Mouse (Mus musculus): ENCODE measurements around the gene Spata2l.
"Not testable (repeated sequence)": the region's sequence is repeated elsewhere in the genome, so short reads cannot be mapped to it uniquely, and the experiment has no call there.

Gene Spata2l

DNA sequence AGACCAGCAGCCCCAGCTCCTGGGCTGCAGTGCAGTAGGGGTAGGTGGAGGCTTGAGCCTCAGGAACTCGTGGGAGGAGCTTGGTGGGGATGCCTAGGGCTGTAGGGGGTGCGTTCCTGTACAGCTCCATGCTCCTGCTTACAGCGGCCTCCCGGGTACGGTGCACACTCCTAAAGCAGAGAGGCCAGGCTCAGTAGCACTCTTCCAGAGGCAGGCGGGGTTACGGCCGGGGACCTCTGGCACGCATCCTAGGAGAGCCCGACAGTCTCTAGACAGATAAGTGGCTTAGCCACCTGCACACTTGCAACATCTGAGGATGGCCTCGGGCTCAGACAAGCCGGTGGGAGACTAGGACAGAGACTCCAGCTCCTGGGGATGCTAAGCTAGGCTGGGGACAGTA lies 9.5 kb upstream of the Spata2l start:
- DNase-seq (ENCODE audit: low spot score), result no peak

DNA sequence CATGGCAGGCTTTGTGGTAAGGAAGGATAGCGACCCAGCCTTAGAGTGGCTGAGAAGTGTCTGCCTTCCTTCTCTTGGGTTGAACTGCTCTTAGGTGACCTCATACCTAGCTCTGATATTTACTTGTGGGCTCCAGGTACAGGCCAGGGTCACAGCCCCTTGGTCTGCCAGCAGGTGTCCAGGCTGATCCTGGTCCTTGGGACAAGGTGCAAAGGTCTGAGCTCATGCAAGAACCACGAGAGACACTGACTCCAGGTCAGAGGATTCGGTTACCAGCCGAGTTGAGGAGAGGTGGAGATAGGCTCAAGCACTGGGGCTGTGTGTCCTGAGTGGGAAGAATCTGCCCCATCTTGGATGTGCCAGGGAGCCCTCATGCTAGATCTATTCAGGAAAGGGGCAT lies 8.3 kb upstream of the Spata2l start:
- no peak for DNase-seq (ENCODE audit: low spot score)

DNA sequence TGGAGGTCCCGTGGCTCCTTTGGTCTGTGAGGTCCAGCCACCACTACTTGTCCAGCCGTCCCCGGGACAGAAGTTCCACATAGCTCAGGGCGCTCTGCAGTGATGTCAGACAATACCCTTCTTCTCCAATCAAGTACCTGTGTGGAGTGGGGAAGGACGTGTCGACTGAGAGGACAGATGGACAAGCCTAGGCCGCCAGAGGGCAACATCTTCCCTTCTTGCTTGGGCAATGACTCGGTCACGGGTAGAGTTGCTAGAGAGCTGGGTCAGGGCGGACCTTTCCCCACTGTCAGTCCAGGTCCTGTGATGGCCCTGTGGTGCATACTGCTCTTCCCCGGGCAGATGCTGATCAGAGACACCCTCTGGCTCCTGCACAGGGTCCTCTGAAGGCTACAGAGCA lies 7.0 kb upstream of the Spata2l start:
- DNase-seq (ENCODE audit: low spot score), result no peak

DNA sequence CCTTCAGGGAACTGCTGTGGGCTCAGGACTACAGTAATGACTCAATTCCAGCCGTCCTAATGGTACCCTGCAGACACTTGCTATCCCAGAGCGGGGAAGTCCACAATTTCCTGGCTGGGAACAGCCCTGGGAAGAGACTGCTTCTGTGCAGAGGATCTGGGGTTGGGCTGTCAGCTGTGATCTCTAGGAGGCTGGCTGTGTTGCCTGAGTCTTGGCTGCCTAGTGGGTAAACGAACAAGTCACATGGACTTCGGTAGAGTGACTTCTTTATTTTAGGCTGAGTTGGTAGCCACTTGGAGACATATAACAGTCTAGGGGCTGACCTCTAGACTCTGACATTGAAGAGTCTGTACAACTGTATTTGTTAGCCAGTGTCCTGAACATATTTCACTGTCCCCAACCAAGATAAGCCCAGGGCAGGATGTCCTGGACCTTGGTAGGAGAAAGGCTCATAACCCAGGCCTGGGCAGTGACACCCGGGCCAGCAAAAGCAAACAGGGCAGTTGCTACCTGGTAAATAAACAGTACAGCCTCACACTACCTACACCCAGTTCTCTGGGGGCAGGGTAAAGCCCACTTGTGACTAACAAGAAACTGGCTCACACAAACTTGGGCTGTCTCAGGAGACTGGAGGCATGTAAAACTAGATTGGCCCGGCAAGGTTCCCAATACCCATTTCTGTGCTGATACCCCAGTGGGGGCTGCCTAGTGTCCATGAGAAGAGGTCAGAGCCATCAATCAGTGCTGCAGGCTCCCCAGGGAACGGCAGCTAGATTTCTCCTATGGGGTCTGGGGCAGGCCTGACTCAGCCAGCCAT lies 6.3 kb upstream of the Spata2l start:
- DNase-seq (ENCODE audit: low spot score), result no peak

DNA sequence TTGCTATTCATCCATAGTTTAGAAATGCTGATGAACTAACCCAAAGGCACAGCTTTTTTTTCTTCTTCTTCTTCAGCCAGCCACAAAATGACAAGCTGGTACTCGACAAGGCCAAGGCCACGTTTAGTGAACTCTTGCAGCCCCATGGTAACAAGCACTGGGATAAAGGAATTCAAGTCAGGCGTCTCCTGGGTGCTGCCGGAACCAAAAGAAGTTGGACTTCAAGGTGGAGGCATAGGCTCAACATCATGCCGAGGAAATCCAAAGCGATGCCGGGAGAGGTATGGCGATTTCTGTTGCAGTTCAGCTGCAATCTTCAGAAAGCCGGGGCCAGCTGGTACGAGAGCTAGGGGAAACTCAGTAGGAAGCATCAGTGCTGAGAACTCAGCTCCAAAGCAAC lies 3.4 kb upstream of the Spata2l start:
- DNase-seq (ENCODE audit: low spot score), result no peak

DNA sequence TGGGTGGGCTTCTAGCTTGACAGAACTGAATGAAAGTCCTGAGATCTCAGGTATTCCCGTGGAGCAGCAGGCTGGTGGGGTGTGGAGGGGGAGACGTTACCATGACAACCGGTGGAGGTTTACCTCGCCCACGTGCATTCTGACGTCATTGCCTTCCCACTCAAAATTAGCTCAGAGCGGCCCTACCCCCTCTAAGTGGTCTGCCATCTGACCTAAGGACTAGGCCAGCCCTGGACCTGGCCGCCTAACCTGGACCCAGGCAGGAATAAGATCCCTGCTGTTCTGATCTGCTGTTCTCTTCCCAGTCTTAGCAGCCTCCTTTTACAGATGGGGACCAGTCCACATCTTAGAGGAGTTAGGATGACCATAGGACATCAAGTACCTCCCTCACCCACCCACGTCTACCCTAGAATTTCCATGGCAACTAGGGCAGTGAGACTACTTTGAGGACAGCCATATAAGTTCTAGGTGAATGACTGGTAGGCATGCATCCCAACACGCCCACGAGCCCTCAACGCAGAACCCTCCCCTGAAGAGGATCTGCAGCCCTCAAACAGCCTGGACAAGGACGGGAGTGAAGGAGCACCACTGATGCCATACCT lies 1.0 kb downstream of the Spata2l start:
- DNase-seq (ENCODE audit: low spot score), result peak; percentile 82

DNA sequence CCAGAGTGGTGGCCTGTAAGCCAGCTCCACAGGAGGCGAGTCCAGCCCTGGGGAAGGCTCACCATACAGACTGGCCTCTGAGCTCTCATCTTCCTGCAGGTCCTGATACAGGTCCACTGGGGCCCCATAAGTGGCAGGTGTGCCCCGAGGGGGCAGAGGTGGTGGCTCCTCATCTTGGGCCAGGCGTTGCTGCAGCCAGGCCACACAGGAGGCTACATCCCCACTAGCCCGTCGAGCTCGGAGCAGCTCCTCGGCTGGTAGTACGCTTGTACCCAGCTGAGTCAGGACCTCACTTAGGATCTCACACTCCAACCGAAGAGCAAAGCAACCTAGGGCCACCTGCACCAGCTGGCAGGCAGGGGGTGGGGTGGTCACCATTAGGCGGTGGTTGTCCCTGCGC lies 2.3 kb downstream of the Spata2l start:
- no peak for DNase-seq (ENCODE audit: low spot score)

DNA sequence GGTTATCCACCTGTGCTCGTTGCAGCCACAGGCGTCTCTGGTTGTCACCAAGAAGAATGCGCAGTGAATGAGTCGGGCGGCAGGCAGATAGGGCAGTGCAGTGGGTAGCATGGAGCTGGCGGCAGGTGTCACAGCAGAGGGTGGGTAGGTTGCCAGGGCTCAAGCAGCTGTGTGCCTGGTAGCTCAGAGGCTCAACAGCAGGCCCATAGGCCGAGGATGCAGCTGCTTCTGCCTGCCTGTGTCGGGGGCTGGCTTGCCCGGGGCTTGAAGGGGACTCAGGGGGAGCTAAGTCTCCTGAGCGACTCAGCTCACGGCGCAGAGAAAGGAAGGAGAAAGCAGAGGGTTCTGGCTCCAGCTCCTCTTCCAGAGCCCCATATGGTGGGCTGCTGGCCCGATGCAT lies 2.7 kb downstream of the Spata2l start:
- no peak for DNase-seq (ENCODE audit: low spot score)

DNA sequence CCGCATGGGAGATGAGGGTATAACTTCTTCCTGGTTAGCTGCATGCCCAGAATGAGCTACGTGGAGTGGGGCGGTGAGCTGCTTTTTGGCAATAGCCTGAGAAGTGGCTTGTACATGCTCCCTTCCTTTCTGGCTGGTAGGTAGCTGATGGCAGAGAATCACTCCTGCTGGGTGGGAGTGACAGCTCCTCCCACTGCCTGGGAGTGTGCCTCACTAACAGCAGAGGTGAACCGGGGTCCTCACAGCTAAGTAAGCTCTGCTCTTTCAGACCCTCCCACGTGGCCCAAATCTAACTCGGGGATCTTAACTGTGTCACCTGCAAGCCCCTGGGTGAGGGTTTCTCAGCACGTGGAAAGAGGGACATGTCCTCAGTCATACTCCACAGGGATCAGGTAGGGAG lies 3.5 kb downstream of the Spata2l start:
- DNase-seq (ENCODE audit: low spot score), result no peak

DNA sequence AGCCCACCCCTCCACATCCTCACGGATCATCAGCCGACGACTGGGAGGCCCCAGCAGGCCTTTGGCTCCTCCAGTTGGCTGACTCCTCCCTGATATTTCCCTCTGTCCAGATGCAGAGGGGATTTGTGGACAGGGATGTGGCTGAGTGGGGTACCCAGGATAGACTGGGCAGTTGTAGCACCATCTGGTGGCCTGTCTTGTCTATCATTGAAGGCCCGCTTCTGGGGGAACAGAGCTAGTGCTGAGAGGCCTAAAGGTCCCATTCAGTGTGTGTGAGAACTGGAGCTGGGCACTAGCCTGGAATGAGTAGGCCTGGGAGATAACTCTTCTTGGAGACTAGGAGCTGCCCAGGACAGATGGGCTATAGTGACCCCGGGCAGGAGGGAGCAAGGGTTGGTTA lies 4.3 kb downstream of the Spata2l start:
- no peak for DNase-seq (ENCODE audit: low spot score)

DNA sequence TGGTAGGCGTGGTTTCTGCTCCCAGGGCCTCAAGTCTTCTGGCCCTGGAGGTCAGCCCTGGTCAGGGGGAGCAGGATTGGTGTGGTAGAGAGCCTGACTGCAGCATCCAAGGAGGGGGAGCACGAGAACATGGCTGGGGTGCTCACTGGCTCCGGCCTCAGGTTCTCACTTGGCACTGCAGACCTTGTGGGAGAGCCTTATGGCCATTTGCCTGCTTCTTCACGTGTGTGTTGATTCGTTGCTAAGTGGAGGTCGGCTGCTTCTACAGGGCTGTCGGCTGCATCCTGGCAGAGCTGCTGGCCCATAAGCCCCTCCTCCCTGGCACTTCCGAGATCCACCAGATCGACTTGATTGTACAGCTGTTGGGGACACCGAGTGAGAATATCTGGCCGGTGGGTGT lies 5.7 kb downstream of the Spata2l start:
- DNase-seq (ENCODE audit: low spot score), result not testable (repeated sequence)

DNA sequence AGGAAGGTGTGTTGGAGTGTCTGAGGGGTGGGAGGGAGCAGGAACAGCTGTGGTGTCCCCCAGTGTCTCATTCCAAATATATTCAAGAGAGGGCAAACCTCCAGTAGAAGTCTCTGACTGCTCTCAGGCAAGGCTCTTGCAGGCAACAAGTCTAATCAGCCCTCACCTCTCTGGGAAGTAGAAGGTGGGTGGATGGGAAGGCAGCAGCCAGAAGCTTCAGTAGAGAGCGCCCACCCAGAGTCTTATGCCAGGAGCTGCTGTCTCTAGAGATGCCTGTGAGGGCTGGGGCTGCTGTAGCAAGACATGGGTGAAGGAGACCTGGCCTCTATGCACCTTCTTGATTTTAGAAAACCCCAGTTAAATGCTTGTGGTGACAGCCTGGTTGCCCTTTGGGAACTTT lies 7.6 kb downstream of the Spata2l start:
- no peak for DNase-seq (ENCODE audit: low spot score)

DNA sequence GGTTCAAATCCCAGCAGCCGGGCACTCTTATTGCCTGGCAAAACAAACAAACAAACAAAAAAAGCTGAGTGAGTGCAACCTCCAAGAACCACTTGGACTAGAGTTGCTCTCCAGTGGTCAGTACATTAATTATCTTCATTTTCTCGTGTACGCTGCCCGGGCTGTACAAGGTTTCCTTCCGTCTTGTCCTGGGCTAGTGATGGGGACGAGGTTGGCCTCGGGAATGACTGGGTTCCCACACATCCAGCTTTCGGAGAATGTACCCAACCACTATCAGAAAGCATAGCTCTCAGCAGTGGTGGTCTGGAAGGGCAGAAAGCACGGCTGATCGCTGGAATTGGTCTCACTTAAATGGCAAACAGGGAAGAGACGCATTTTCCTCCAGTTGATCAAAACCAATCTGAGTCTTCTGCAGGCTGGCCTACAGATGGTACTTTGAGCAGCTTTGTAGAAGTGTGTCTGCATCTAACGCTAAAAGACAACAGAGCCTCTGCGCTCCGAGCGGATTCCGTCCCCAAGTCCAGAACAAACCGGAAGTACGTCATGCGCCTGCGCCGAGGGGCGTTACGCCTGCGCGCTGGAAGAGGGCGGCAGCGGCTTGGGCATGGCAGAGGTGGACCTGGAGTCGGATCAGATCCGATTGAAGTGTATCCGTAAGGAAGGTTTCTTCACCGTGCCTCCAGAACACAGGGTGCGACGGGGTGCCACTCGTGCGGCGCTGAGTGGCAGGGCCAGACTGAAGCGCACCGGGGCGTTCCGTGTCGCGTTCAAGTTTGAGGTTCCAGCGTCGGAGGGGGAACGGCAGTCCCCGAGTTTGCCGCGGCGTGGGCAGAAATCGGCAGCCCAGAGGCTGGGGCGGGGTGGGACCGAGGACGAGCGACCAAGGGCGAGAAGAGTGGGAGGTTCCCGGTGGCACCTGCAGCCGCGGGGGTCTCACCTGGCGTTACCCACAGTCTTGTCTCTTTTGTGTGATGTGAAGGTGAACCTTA lies 11.5 kb downstream of the Spata2l start, which contains the start of gene Cdk10:
Gene Cdk10, plus strand, starts transcription at position 565 of the 989 bp plus-strand sequence.
- peak; percentile 86 for DNase-seq (ENCODE audit: low spot score)

DNA sequence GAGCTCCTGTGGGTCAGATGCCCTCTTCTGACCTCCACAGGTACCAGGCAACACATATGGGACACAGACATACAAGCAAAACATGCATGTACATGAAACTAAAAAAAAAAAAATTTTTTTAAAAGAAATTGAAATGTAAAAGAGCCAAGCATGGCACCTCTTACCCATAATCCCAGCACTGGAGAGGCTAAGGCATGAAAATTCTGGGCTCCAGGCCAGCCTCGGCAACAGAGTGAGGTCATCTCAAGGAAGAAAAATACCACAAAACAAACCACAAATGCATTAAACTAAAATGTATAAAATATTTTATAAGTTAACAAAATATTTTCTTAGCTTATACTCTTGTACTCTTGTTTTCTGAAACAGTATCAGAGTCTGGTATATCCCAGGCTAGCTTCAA lies 15.1 kb downstream of the Spata2l start:
- DNase-seq (ENCODE audit: low spot score), result no peak

DNA sequence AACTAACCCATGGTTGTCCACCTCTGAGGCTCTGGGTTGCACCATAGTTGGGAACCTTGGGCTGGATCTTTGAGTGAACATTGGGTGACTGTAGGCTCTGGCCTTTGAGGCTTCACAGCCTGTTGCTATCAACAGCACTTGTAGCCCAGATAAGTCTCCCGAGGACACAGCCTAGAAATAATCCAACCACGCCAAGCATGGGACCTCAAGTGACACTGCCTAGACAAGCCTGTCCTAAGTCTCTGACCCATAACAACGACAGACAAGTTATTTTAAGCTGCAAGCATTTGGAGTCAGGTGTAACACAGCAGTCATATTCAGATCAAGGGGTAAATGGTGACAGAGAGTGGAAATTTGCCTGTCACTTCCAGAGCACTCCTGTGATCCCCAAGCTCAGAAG lies 20.6 kb downstream of the Spata2l start:
- DNase-seq (ENCODE audit: low spot score), result no peak

DNA sequence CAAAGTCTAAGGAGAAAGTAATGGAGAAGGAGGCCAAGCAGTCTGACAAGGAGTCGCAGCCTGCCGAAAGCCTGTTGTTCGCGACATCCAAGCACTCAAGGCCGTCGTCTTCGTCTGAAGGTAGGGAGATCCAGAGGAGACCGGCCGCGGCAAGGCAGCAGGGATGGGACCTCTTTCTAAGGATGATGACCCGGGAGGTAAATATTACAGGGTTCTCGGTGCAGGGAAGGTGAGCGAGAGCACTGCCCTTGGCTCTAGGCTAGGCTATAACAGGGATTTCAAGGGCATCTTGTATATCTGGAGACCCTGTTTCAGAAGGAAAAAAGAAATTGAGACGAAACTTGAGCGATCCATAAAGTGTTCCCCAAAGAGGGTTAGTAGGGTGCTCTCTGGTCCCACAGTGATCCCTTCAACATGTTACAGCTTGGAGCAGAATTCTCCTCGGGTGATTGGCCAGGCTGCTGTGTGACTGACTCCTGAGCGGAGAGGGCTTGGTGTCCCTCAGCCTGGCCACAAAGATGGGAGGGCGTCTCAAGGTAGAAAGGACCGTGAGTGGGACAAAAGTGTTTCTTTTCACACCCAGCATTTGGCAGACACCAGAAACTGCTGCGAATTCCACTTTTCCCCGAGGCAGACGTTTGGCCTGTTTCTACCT lies 22.8 kb downstream of the Spata2l start:
- no peak for DNase-seq (ENCODE audit: low spot score)

DNA sequence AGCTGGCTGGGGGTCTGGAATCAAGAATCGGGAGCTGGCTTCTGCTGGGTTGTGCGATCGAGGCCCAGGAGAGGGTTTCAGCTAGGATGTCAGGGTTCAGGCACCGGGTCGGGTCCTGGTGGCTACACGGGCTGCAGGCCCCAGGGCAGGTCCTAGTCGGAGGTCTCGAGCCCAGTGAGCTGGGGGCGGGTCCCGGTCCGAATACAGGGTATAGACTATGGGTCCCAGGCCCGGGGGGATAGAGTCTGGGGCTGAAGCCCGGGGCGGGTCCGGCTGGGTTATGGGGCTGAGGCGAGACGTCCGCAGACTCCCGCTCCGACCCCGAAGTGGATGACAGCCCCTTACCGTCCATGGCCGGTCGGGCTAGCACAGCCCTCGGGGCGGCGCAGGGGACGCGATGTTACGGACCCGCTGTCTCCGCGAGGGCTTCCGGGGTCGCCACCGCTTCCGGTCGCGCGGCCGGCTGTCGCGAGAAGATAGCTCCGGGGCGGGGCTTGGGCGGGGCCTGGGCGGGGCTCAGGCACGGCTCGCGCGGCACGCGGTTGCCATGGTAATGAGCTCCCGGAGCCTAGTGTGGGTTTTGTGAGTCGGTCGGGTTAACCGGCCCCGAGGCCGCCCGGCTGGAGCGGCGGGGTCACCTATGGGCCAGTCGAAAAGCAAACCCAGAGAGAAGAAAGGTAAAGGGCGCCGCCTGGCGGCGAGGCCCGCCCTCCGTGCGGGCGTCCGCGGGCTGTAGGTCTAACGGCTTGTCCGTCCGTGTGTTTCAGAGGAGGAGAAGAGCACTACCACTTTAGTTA lies 23.5 kb downstream of the Spata2l start, which contains the start of the genes Chmp1a and Spata33:
Gene Chmp1a, minus strand, starts transcription at position 443 of the 797 bp plus-strand sequence.
Gene Spata33, plus strand, starts transcription at position 512 of the 797 bp plus-strand sequence.
- peak; percentile 82 for DNase-seq (ENCODE audit: low spot score)

DNA sequence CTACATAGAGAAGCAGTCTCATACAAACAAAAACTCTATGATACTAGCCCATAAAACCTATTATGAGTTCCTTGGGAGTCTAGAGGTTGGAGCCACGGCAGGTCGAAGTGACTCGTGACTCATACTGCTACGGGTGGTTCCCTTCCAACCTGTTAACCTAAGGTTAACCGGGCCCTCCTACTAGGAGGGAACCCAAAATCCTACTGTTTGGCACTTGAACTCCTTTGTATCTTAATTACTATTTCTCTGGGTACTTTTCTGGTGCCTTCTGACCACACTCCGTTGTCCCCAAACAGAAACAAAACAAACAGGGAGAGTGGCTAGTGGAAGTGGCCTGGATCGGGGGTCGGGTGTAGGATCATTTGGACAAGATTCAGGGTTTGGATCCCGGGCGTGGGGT lies 24.2 kb downstream of the Spata2l start:
- DNase-seq (ENCODE audit: low spot score), result no peak

DNA sequence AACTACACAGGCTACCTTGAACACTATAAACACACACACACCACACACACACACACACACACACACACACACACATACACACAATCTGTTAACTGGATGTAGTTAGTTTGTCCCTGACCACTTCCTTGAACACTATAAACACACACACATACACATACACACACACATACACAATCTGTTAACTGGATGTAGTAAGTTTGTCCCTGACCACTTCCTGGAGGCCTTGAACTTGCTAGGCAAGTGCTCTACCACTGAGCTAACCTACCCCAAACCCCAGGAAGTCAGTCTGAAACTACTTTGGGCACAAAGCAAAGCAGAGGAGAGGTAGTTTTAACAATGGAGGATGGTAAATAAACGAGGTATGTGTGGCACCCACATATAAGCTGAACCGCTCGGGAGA lies 32.5 kb downstream of the Spata2l start:
- DNase-seq (ENCODE audit: low spot score), result no peak

DNA sequence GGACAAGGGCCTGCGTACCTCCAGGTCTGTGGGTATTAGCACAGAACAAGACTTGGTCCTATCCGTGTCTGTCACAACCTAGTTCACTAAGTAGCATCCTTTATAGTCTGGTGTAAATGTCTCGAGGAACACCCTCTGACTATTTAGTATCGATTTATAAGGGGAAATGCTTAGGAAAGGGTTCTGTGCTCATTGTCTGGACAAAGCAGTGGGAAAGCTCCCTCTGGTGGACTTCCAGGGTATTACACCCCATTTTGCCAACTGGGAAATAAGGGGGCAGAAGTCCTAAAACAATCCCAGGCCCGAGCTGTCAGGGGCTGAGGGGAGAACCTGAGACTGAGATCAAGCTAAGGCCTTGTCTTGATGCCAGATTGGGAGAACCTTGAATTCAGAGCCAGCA lies 33.7 kb downstream of the Spata2l start:
- no peak for DNase-seq (ENCODE audit: low spot score)

DNA sequence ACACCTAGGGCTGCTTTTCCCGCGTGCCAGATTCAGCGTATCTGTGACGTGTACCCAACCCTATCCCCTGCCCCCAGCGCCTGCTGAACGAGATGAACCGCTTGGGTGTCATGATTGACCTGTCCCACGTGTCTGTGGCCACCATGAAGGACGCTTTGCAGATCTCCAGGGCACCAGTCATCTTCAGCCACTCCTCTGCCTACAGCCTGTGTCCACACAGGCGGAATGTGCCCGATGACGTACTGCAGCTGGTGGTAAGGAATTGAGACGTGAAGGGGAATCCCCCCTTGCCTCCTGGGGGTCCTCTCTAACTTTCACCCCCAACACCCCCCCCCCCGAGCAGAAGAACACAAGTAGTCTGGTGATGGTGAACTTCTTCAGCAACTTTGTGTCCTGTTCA lies 36.2 kb downstream of the Spata2l start:
- no peak for DNase-seq (ENCODE audit: low spot score)
